Mouse (Mus musculus) heart, postnatal 0 days (tissue): Measurements from ENCODE around the gene Lrrc28. TPM values are rescaled to one million over a fixed set of nuclear protein-coding genes. Genes with fewer than 3 reads are reported as not detected.

Experiments used
- ATAC-seq: fragments of 200-750 bp; cut with Nextera tagmentation; 2 replicates; pipeline ENCODE4 v1.8.0; 2017; ENCODE audit warnings: low read depth, moderate number of reproducible peaks, moderate library complexity; ENCODE audit not compliant: insufficient read depth
- DNase-seq: peaks from one replicate; pipeline ENCODE4 v3.0.0-alpha.2; 2016; ENCODE audit warnings: low spot score
- H3K27ac ChIP-seq: fragments of 300-500 bp; sonication (generic); 2 replicates; pipeline ENCODE4 v1.5.1; 2014; ENCODE audit warnings: low read depth, mild to moderate bottlenecking
- H3K27me3 ChIP-seq: fragments of 300-500 bp; sonication (generic); 2 replicates; pipeline ENCODE4 v1.6.1; 2014; ENCODE audit warnings: low read length, mixed read lengths; ENCODE audit not compliant: control insufficient read depth, insufficient read depth
- H3K36me3 ChIP-seq: fragments of 300-500 bp; sonication (generic); replicated peaks from 2 replicates; pipeline ENCODE4 v1.6.1; 2014; ENCODE audit warnings: low read length, mixed read lengths; ENCODE audit not compliant: control insufficient read depth, insufficient read depth
- H3K4me1 ChIP-seq: fragments of 300-500 bp; sonication (generic); 2 replicates; pipeline ENCODE4 v1.6.1; 2014; ENCODE audit warnings: antibody characterized with exemption; ENCODE audit not compliant: control insufficient read depth, insufficient read depth
- H3K4me2 ChIP-seq: fragments of 300-500 bp; sonication (generic); 2 replicates; pipeline ENCODE4 v1.6.1; 2014; ENCODE audit warnings: low read depth, mild to moderate bottlenecking, low read length, moderate library complexity
- H3K4me3 ChIP-seq: fragments of 300-500 bp; sonication (generic); 2 replicates; pipeline ENCODE4 v1.5.1; 2014; ENCODE audit warnings: low read depth, low read length
- H3K9ac ChIP-seq: fragments of 300-500 bp; sonication (generic); replicated peaks from 2 replicates; pipeline ENCODE4 v1.6.1; 2014; ENCODE audit warnings: low read depth, low read length, mixed read lengths
- H3K9me3 ChIP-seq: fragments of 300-500 bp; sonication (generic); replicated peaks from 2 replicates; pipeline ENCODE4 v1.6.1; 2016; ENCODE audit warnings: low read length; ENCODE audit not compliant: control insufficient read depth
- CTCF ChIP-seq: IDR thresholded peaks from 2 replicates; pipeline ENCODE4 v1.5.1; 2016; ENCODE audit warnings: antibody characterized with exemption, control low read depth, low read depth
- EP300 ChIP-seq: IDR thresholded peaks from 2 replicates; pipeline ENCODE4 v1.6.1; 2016; ENCODE audit warnings: antibody characterized with exemption, low read depth
- WGBS: fragments of 180-500 bp; shearing (Covaris S2); extraction: QIAGEN DNeasy Blood & Tissue Kit; methylation state at CpG from one replicate; pipeline ENCODE4 v1.1.7; 2014; 5-methylcytosine and 5-hydroxymethylcytosine counted together
- polyA plus RNA-seq: library from polyadenylated mRNA; unstranded; fragments of >200 nt; fragmentation: Nextera tagmentation; extraction: Ambion mirVana; gene quantifications from 2 replicates; pipeline ENCODE4 v1.2.1, GENCODE M21; 2015
- total RNA-seq: library from RNA; depleted of rRNA; stranded (reverse); fragments of >200 nt; gene quantifications from 2 replicates; pipeline ENCODE4 v1.2.3, GENCODE M21; 2014; ENCODE audit warnings: low replicate concordance

Gene Lrrc28
- total and polyA plus RNA-seq, 2 experiments from 2014 or later, result 14.3 to 71.6 TPM

- Histone ChIP-seq H3K9me3 (no peaks in the 10 kb centered on the region), H3K27ac (peak overlapping the region; percentile 15; the same call in 1 of the 2 replicates), H3K4me1 (peaks cover 13% of the 10 kb centered on the region), H3K36me3 (no peaks in the 10 kb centered on the region), H3K27me3 (no peaks in the 10 kb centered on the region), H3K4me3 (no peak overlapping the region), H3K9ac (no peak overlapping the region), H3K4me2 (no peak overlapping the region)
- ATAC-seq (no peak), DNase-seq (no peak)
- WGBS, result 80% methylated on average over 5 of the region's 5 CpGs
- TF ChIP-seq CTCF (no peak), EP300 (no peak)
Observed at GRCm38 (mm10) chr7:67500878-67501277, 144.2 kb downstream of the Lrrc28 start.

DNA sequence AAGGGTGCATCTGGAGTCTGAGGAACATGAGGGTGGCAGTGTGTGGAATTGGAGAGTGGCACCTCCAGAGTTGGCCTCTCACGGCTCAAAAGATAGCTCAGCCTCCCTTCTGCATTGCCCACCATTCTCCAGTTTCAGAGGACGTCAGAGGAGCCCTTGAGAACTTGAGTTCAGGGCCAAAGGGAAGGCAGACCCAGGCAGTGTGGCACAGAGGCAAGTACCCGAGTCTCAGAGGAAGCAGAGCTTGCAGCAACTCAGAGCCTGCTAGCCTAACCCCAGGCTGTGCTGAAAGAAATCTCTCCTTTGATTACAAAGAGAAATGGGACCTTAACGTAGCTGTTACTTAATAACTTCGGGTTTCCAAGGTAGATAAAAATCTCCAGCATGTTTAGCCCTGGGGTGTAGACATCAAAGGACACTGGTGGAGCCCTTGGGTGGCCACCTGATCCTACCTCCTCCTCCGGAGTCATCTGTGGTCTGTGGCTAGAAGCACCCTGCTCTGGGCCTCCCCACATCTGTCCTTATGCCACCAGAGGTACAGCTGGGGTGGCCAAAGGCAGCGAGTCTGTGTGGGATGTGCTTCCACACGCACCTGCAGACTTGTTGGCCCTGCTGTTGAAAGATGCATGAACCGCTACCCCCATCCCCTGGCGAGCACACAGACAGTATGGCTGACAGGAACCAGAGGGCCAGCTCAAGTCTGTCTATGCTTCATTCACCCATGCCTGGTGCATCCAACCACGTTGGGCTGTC, 144.8 kb downstream of the Lrrc28 start:
- H3K9me3 ChIP-seq, result no peaks in the 10 kb centered on the region
- no peak overlapping the region for H3K4me3 ChIP-seq
- H3K36me3 ChIP-seq, result no peaks in the 10 kb centered on the region
- DNase-seq (no peak), ATAC-seq (no peak)
- peaks cover 13% of the 10 kb centered on the region for H3K4me1 ChIP-seq
- WGBS, result 74% methylated on average over 11 of the region's 11 CpGs
- H3K9ac ChIP-seq, result no peak overlapping the region
- no peak for TF ChIP-seq EP300
- TF ChIP-seq CTCF, result no peak
- H3K27me3 ChIP-seq, result no peaks in the 10 kb centered on the region
- H3K4me2 ChIP-seq, result no peak overlapping the region
- peak overlapping the region; percentile 15; the same call in 1 of the 2 replicates for H3K27ac ChIP-seq

GRCm38 (mm10) chr7:67499516-67499915, 145.6 kb downstream of the Lrrc28 start:
- peak; percentile 45 for ATAC-seq
- no peak overlapping the region for H3K4me3 ChIP-seq
- no peaks in the 10 kb centered on the region for H3K36me3 ChIP-seq
- H3K9me3 ChIP-seq, result no peaks in the 10 kb centered on the region
- no peak overlapping the region for H3K4me2 ChIP-seq
- WGBS, result 62% methylated on average over 7 of the region's 7 CpGs
- TF ChIP-seq EP300, result 0 out of 2 replicates have a peak, but pooled peaks have one; percentile 30
- no peak for TF ChIP-seq CTCF
- H3K4me1 ChIP-seq, result peaks cover 13% of the 10 kb centered on the region
- H3K9ac ChIP-seq, result no peak overlapping the region
- H3K27me3 ChIP-seq, result no peaks in the 10 kb centered on the region
- peak overlapping the region; percentile 61; the same call in 1 of the 2 replicates for H3K27ac ChIP-seq
- peak; percentile 69 for DNase-seq

- DNase-seq (no peak), ATAC-seq (no peak)
- 74% methylated on average over 9 of the region's 9 CpGs for WGBS
- Histone ChIP-seq H3K36me3 (no peaks in the 10 kb centered on the region), H3K4me3 (no peak overlapping the region), H3K27ac (no peak overlapping the region), H3K9ac (no peak overlapping the region), H3K4me1 (peaks cover 3% of the 10 kb centered on the region; the same call in 1 of the 2 replicates), H3K27me3 (no peaks in the 10 kb centered on the region), H3K9me3 (no peaks in the 10 kb centered on the region), H3K4me2 (no peak overlapping the region)
- no peak for TF ChIP-seq EP300
- no peak for TF ChIP-seq CTCF
Observed at GRCm38 (mm10) chr7:67493795-67494687, 151.0 kb downstream of the Lrrc28 start.

DNA sequence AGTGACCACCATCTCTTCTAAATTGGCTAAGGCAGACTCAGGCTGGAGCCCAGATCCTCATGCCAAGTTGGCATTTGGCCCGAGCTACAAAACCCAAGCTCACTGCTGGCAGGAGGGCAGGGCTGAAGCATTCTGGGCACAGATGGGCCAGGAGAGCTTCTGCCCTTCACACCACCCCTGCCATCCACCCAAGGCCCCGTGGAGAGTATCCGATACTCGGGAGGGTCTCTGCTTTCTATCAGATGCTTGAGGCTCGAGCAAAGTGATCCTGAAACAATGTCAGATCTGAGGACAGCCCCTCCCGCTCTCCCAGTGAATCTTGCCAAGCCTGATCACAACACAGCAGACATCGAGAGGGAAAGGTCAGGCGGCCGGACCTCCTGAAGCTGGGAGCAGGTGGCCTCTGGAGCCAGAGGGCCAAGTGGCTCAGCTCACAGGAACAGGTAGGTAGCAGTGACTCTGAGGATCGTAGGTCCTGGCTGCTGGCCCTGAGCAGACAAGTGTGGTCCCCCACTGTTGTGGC, 157.1 kb downstream of the Lrrc28 start:
- H3K36me3 ChIP-seq, result no peaks in the 10 kb centered on the region

More for the DNA sequence above, 157.1 kb downstream of the Lrrc28 start:
- no peak overlapping the region for H3K4me3 ChIP-seq
- DNase-seq, result peak; percentile 30
- H3K4me2 ChIP-seq, result no peak overlapping the region
- no peaks in the 10 kb centered on the region for H3K9me3 ChIP-seq
- ATAC-seq, result peak; percentile 59; the same call in 1 of the 2 replicates
- no peaks in the 10 kb centered on the region for H3K27me3 ChIP-seq
- peak overlapping the region; percentile 73 for H3K27ac ChIP-seq
- 41% methylated on average over 10 of the region's 10 CpGs for WGBS
- TF ChIP-seq EP300 (no peak), CTCF (no peak)
- H3K4me1 ChIP-seq, result peaks cover 18% of the 10 kb centered on the region
- H3K9ac ChIP-seq, result peak overlapping the region; percentile 17; the same call in 1 of the 2 replicates
